Mouse (Mus musculus): ENCODE measurements around the gene Slc17a4.

The Slc17a4 gene

GRCm38 (mm10) chr13:23914376-23915167, at the start of gene Slc17a4:
Slc17a4 (minus strand) TSS chr13:23915009.
- no peak for DNase-seq (ENCODE audit: low read depth)

GRCm38 (mm10) chr13:23959776-23960175, 45.0 kb upstream of the Slc17a4 start:
- no peak for DNase-seq (ENCODE audit: low read depth)

GRCm38 (mm10) chr13:23950928-23951327, 36.1 kb upstream of the Slc17a4 start:
- peak; percentile 72 for DNase-seq (ENCODE audit: low read depth)

- no peak for DNase-seq (ENCODE audit: low read depth)
Measured at GRCm38 (mm10) chr13:23949484-23950246, 34.9 kb upstream of the Slc17a4 start.

GRCm38 (mm10) chr13:23946254-23946653, 31.4 kb upstream of the Slc17a4 start:
- DNase-seq (ENCODE audit: low read depth) = no peak

GRCm38 (mm10) chr13:23942861-23943260, 28.1 kb upstream of the Slc17a4 start:
- peak; percentile 42 for DNase-seq (ENCODE audit: low read depth)

GRCm38 (mm10) chr13:23940291-23940690, 25.5 kb upstream of the Slc17a4 start:
- no peak for DNase-seq (ENCODE audit: low read depth)

GRCm38 (mm10) chr13:23938699-23939098, 23.9 kb upstream of the Slc17a4 start:
- no peak for DNase-seq (ENCODE audit: low read depth)

GRCm38 (mm10) chr13:23934211-23934520, 19.4 kb upstream of the Slc17a4 start, which contains the start of gene Hist1h2aa:
Hist1h2aa (plus strand) TSS chr13:23934462.
- DNase-seq (ENCODE audit: low read depth) = no peak

GRCm38 (mm10) chr13:23933421-23934210, 18.8 kb upstream of the Slc17a4 start, which contains the start of gene Hist1h2ba:
Hist1h2ba (minus strand) TSS chr13:23934156.
- DNase-seq (ENCODE audit: low read depth) = peak; percentile 47

GRCm38 (mm10) chr13:23930904-23931303, 16.1 kb upstream of the Slc17a4 start:
- DNase-seq (ENCODE audit: low read depth) = no peak

GRCm38 (mm10) chr13:23930461-23930860, 15.7 kb upstream of the Slc17a4 start:
- DNase-seq (ENCODE audit: low read depth) = no peak

- DNase-seq (ENCODE audit: low read depth) = peak; percentile 47
Measured at GRCm38 (mm10) chr13:23928637-23929036, 13.8 kb upstream of the Slc17a4 start.

- DNase-seq (ENCODE audit: low read depth) = no peak
Measured at GRCm38 (mm10) chr13:23925792-23926191, 11.0 kb upstream of the Slc17a4 start.

GRCm38 (mm10) chr13:23917674-23918073, 2.9 kb upstream of the Slc17a4 start:
- no peak for DNase-seq (ENCODE audit: low read depth)

GRCm38 (mm10) chr13:23916132-23916531, 1.3 kb upstream of the Slc17a4 start:
- DNase-seq (ENCODE audit: low read depth) = peak; percentile 65

GRCm38 (mm10) chr13:23913791-23914306, 960 bp downstream of the Slc17a4 start:
- DNase-seq (ENCODE audit: low read depth) = peak; percentile 99

- DNase-seq (ENCODE audit: low read depth) = peak; percentile 48
Measured at GRCm38 (mm10) chr13:23911335-23911734, 3.5 kb downstream of the Slc17a4 start.

- peak; percentile 84 for DNase-seq (ENCODE audit: low read depth)
Measured at GRCm38 (mm10) chr13:23910121-23910520, 4.7 kb downstream of the Slc17a4 start.

GRCm38 (mm10) chr13:23906906-23907305, 7.9 kb downstream of the Slc17a4 start:
- no peak for DNase-seq (ENCODE audit: low read depth)

GRCm38 (mm10) chr13:23898242-23898641, 16.6 kb downstream of the Slc17a4 start:
- DNase-seq (ENCODE audit: low read depth) = no peak

- no peak for DNase-seq (ENCODE audit: low read depth)
Measured at GRCm38 (mm10) chr13:23893269-23893593, 21.6 kb downstream of the Slc17a4 start.
